Mouse (Mus musculus): Measurements from ENCODE around the gene Fam104a. TPM values are rescaled to one million over a fixed set of nuclear protein-coding genes. Genes with fewer than 3 reads are reported as not detected.

The Fam104a gene
- polyA plus RNA-seq (2015; fragmentation: Nextera tagmentation; extraction: Ambion mirVana): 40.8 and 43.3 TPM in 2 replicates

- Histone ChIP-seq H3K4me3 (peak within 1 kb of the TSS; percentile 88), H3K27ac (replicated peaks) (peak within 1 kb of the TSS; percentile 96), H3K4me1 (replicated peaks) (peaks cover 55% of the 10 kb centered on the region), H3K27me3 (no peaks in the 10 kb centered on the region), H3K9ac (peak within 1 kb of the TSS; percentile 85), H3K36me3 (peaks cover 16% of the 10 kb centered on the region), H3K9me3 (no peaks in the 10 kb centered on the region), H3K4me2 (peak within 1 kb of the TSS; percentile 89)
- WGBS: under 1% methylated on average over 73 of the region's 73 CpGs
- peak; percentile 95 for ATAC-seq (ENCODE audit: low read depth)
Measured at GRCm38 (mm10) chr11:113683957-113684706, at the start of gene Fam104a, which contains the start of gene D11Wsu47e. TSS of gene Fam104a (minus strand) at chr11:113684155. TSS of gene D11Wsu47e (plus strand) at chr11:113684412.

GRCm38 (mm10) chr11:113731945-113732612 lies 48.1 kb upstream of the Fam104a start:
- no peak overlapping the region for H3K4me3 ChIP-seq
- no peak for ATAC-seq (ENCODE audit: low read depth)
- H3K9me3 ChIP-seq: no peaks in the 10 kb centered on the region
- H3K4me2 ChIP-seq: no peak overlapping the region
- H3K4me1 ChIP-seq (replicated peaks): peaks cover 82% of the 10 kb centered on the region
- H3K27me3 ChIP-seq: no peaks in the 10 kb centered on the region
- H3K9ac ChIP-seq: no peak overlapping the region
- peaks cover 25% of the 10 kb centered on the region for H3K36me3 ChIP-seq
- WGBS: 95% methylated on average over 10 of the region's 10 CpGs
- H3K27ac ChIP-seq (replicated peaks): no peak overlapping the region

GRCm38 (mm10) chr11:113730879-113731278 lies 46.9 kb upstream of the Fam104a start:
- WGBS: 82% methylated on average over 3 of the region's 3 CpGs
- Histone ChIP-seq H3K9ac (no peak overlapping the region), H3K4me2 (no peak overlapping the region), H3K36me3 (peaks cover 37% of the 10 kb centered on the region), H3K27ac (replicated peaks) (no peak overlapping the region), H3K4me1 (replicated peaks) (peaks cover 83% of the 10 kb centered on the region), H3K9me3 (no peaks in the 10 kb centered on the region), H3K27me3 (no peaks in the 10 kb centered on the region), H3K4me3 (no peak overlapping the region)
- no peak for ATAC-seq (ENCODE audit: low read depth)

GRCm38 (mm10) chr11:113729917-113730316 lies 46.0 kb upstream of the Fam104a start:
- WGBS: 74% methylated on average over 8 of the region's 8 CpGs
- Histone ChIP-seq H3K9ac (no peak overlapping the region), H3K4me1 (replicated peaks) (peaks cover 83% of the 10 kb centered on the region), H3K9me3 (no peaks in the 10 kb centered on the region), H3K36me3 (peaks cover 39% of the 10 kb centered on the region), H3K4me2 (no peak overlapping the region), H3K4me3 (no peak overlapping the region), H3K27me3 (no peaks in the 10 kb centered on the region), H3K27ac (replicated peaks) (no peak overlapping the region)
- no peak for ATAC-seq (ENCODE audit: low read depth)

- ATAC-seq (ENCODE audit: low read depth): no peak
- Histone ChIP-seq H3K27ac (replicated peaks) (no peak overlapping the region), H3K9ac (no peak overlapping the region), H3K4me2 (no peak overlapping the region), H3K4me3 (no peak overlapping the region), H3K36me3 (peaks cover 39% of the 10 kb centered on the region), H3K4me1 (replicated peaks) (peaks cover 77% of the 10 kb centered on the region), H3K9me3 (no peaks in the 10 kb centered on the region), H3K27me3 (no peaks in the 10 kb centered on the region)
- 84% methylated on average over 21 of the region's 21 CpGs for WGBS
Measured at GRCm38 (mm10) chr11:113729239-113729638, 45.3 kb upstream of the Fam104a start.

GRCm38 (mm10) chr11:113727992-113728391 lies 44.0 kb upstream of the Fam104a start:
- Histone ChIP-seq H3K36me3 (peaks cover 39% of the 10 kb centered on the region), H3K27me3 (no peaks in the 10 kb centered on the region), H3K4me3 (no peak overlapping the region), H3K4me1 (replicated peaks) (peaks cover 67% of the 10 kb centered on the region), H3K9ac (no peak overlapping the region), H3K4me2 (no peak overlapping the region), H3K9me3 (no peaks in the 10 kb centered on the region), H3K27ac (replicated peaks) (peak overlapping the region; percentile 49; the same call in 1 of the 2 replicates)
- WGBS: 71% methylated on average over 6 of the region's 6 CpGs
- ATAC-seq (ENCODE audit: low read depth): no peak

- 82% methylated on average over 14 of the region's 14 CpGs for WGBS
- no peaks in the 10 kb centered on the region for H3K27me3 ChIP-seq
- H3K36me3 ChIP-seq: peaks cover 39% of the 10 kb centered on the region
- no peak for ATAC-seq (ENCODE audit: low read depth)
- no peak overlapping the region for H3K4me3 ChIP-seq
- H3K9ac ChIP-seq: 0 out of 2 replicates have a peak overlapping the region, but pooled peaks have one; percentile 17
- peak overlapping the region; percentile 49 for H3K27ac ChIP-seq (replicated peaks)
- peaks cover 62% of the 10 kb centered on the region for H3K4me1 ChIP-seq (replicated peaks)
- H3K9me3 ChIP-seq: no peaks in the 10 kb centered on the region
- H3K4me2 ChIP-seq: no peak overlapping the region
Measured at GRCm38 (mm10) chr11:113726994-113727888, 43.3 kb upstream of the Fam104a start.

- Histone ChIP-seq H3K4me1 (replicated peaks) (peaks cover 50% of the 10 kb centered on the region), H3K36me3 (peaks cover 39% of the 10 kb centered on the region), H3K27me3 (no peaks in the 10 kb centered on the region), H3K9ac (peak overlapping the region; percentile 31; the same call in 1 of the 2 replicates), H3K9me3 (no peaks in the 10 kb centered on the region), H3K4me2 (no peak overlapping the region), H3K27ac (replicated peaks) (peak overlapping the region; percentile 68), H3K4me3 (no peak overlapping the region)
- WGBS: 68% methylated on average over 4 of the region's 4 CpGs
- peak; percentile 55 for ATAC-seq (ENCODE audit: low read depth)
Measured at GRCm38 (mm10) chr11:113725235-113726048, 41.5 kb upstream of the Fam104a start.

GRCm38 (mm10) chr11:113722405-113723090 lies 38.6 kb upstream of the Fam104a start:
- H3K4me1 ChIP-seq (replicated peaks): peaks cover 25% of the 10 kb centered on the region
- no peak overlapping the region for H3K4me2 ChIP-seq
- no peaks in the 10 kb centered on the region for H3K27me3 ChIP-seq
- H3K9ac ChIP-seq: no peak overlapping the region
- H3K36me3 ChIP-seq: peaks cover 18% of the 10 kb centered on the region
- no peaks in the 10 kb centered on the region for H3K9me3 ChIP-seq
- H3K4me3 ChIP-seq: no peak overlapping the region
- 73% methylated on average over 14 of the region's 14 CpGs for WGBS
- H3K27ac ChIP-seq (replicated peaks): no peak overlapping the region
- no peak for ATAC-seq (ENCODE audit: low read depth)

GRCm38 (mm10) chr11:113717767-113718424 lies 33.9 kb upstream of the Fam104a start:
- WGBS: 54% methylated on average over 16 of the region's 16 CpGs
- Histone ChIP-seq H3K9ac (no peak overlapping the region), H3K9me3 (no peaks in the 10 kb centered on the region), H3K4me3 (no peak overlapping the region), H3K4me1 (replicated peaks) (peaks cover 5% of the 10 kb centered on the region; the same call in 1 of the 2 replicates), H3K36me3 (no peaks in the 10 kb centered on the region), H3K4me2 (no peak overlapping the region), H3K27ac (replicated peaks) (no peak overlapping the region), H3K27me3 (no peaks in the 10 kb centered on the region)
- no peak for ATAC-seq (ENCODE audit: low read depth)
